Mouse (Mus musculus) urinary bladder, postnatal 25 days (tissue): Measurements from ENCODE around the gene Dnlz.

ENCODE experiments used
- DNase-seq: peaks from one replicate; pipeline ENCODE4 v3.0.0; 2022; ENCODE audit warnings: low spot score

Gene Dnlz

GRCm38 (mm10) chr2:26320245-26321185 lies 31.4 kb downstream of the Dnlz start:
- no peak for DNase-seq

- DNase-seq: no peak
Measured at GRCm38 (mm10) chr2:26319519-26320244, 32.2 kb downstream of the Dnlz start.

GRCm38 (mm10) chr2:26319109-26319508 lies 32.8 kb downstream of the Dnlz start:
- DNase-seq: no peak

- no peak for DNase-seq
Measured at GRCm38 (mm10) chr2:26317991-26318672, 33.8 kb downstream of the Dnlz start.

GRCm38 (mm10) chr2:26317371-26317770 lies 34.5 kb downstream of the Dnlz start:
- no peak for DNase-seq

GRCm38 (mm10) chr2:26316576-26317246 lies 35.2 kb downstream of the Dnlz start:
- DNase-seq: no peak

GRCm38 (mm10) chr2:26315925-26316311 lies 36.0 kb downstream of the Dnlz start:
- peak; percentile 38 for DNase-seq

GRCm38 (mm10) chr2:26315072-26315924 lies 36.6 kb downstream of the Dnlz start, which contains the start of gene Gpsm1:
TSS of gene Gpsm1 (plus strand) at chr2:26315515.
- peak; percentile 73 for DNase-seq

GRCm38 (mm10) chr2:26314281-26315071 lies 37.4 kb downstream of the Dnlz start:
- DNase-seq: peak; percentile 38

- no peak for DNase-seq
Measured at GRCm38 (mm10) chr2:26313394-26313793, 38.5 kb downstream of the Dnlz start.

GRCm38 (mm10) chr2:26312812-26313211 lies 39.1 kb downstream of the Dnlz start:
- DNase-seq: no peak

GRCm38 (mm10) chr2:26311936-26312335 lies 40.0 kb downstream of the Dnlz start:
- DNase-seq: no peak

GRCm38 (mm10) chr2:26309739-26310138 lies 42.2 kb downstream of the Dnlz start:
- no peak for DNase-seq

- no peak for DNase-seq
Measured at GRCm38 (mm10) chr2:26306702-26307101, 45.2 kb downstream of the Dnlz start.

GRCm38 (mm10) chr2:26305555-26305954 lies 46.4 kb downstream of the Dnlz start:
- DNase-seq: no peak

- no peak for DNase-seq
Measured at GRCm38 (mm10) chr2:26304711-26305110, 47.2 kb downstream of the Dnlz start.

- DNase-seq: no peak
Measured at GRCm38 (mm10) chr2:26302005-26302503, 49.9 kb downstream of the Dnlz start.

- DNase-seq: peak; percentile 82
Measured at GRCm38 (mm10) chr2:26300808-26301174, 51.1 kb downstream of the Dnlz start.

GRCm38 (mm10) chr2:26300161-26300807 lies 51.6 kb downstream of the Dnlz start:
- DNase-seq: no peak
